Mouse (Mus musculus): ENCODE results near the gene Nalcn. TPM values are rescaled to one million over a fixed set of nuclear protein-coding genes. Genes with fewer than 3 reads are reported as not detected.

The Nalcn gene
- total RNA-seq, 1 experiment from 2014 or later, result not detected

GRCm38 (mm10) chr14:123533000-123533399 lies 93.9 kb downstream of the Nalcn start:
- ATAC-seq (replicated peaks in 1 of 2; ENCODE audit: insufficient read depth in 1 of 2, low FRiP score in 2 of 2, low TSS enrichment in 1 of 2, low read depth in 1 of 2, poor library complexity in 2 of 2, severe bottlenecking in 2 of 2), result no peak

- no peak for ATAC-seq (replicated peaks in 1 of 2; ENCODE audit: insufficient read depth in 1 of 2, low FRiP score in 2 of 2, low TSS enrichment in 1 of 2, low read depth in 1 of 2, poor library complexity in 2 of 2, severe bottlenecking in 2 of 2)
These were observed 95.7 kb downstream of the Nalcn start for GRCm38 (mm10) chr14:123531271-123531670.

DNA sequence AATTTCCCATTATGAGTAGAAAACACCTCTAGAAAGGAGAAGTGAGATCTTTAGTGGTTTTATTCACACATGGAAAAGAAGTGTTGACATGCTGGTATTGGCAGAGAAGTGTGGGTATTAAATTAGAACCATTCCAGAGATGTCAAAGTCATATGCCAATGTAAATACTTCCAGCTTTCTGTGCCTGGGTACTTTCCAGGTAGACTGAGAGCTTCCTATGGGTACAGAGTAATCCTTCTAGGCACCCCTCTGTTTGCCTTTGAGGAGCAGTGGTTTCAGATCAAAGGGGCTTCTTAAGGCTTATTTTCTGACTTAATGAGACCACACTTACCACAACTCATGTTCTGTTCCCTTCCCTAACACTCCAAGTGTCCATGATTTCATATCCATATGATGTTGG lies 97.8 kb downstream of the Nalcn start:
- no peak for ATAC-seq (replicated peaks in 1 of 2; ENCODE audit: insufficient read depth in 1 of 2, low FRiP score in 2 of 2, low TSS enrichment in 1 of 2, low read depth in 1 of 2, poor library complexity in 2 of 2, severe bottlenecking in 2 of 2)

DNA sequence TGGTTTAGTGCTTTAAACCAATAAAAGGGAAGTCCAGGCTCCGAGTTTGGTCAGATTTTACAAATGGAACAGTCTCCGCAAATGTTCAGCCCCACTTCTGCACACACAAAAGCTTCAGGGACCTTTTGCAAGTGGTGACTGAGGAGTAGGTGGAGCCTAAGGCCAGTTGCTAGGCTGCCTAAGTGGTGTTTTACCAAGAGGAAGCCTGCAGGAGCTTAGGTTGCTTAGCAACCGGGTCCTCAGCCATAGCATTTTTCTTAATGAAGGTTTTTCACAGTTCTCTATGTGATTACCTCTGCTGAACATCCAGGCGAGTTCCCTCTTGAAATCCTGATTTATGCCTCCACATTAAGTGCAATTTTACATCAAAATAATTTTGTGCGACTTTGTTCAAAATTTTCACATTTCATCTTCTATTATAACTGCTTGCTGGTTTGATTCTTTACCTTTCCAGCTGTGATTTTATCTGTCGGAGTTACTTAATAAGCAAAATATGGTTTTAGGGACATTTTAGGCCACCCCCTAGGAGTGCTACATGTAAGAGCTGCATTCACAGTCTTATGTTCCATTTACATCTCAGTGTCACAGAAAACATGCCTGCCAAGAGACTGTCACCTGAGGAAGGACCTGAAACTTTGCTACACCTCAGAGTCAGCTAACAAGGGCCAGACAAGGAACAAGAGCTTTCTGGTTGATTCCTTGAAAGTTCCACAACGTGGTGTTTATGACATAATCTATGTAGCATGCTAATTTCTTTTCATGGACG lies 113.4 kb downstream of the Nalcn start:
- ATAC-seq (replicated peaks in 1 of 2; ENCODE audit: insufficient read depth in 1 of 2, low FRiP score in 2 of 2, low TSS enrichment in 1 of 2, low read depth in 1 of 2, poor library complexity in 2 of 2, severe bottlenecking in 2 of 2), result no peak

GRCm38 (mm10) chr14:123512923-123513322 lies 114.0 kb downstream of the Nalcn start:
- ATAC-seq (replicated peaks in 1 of 2; ENCODE audit: insufficient read depth in 1 of 2, low FRiP score in 2 of 2, low TSS enrichment in 1 of 2, low read depth in 1 of 2, poor library complexity in 2 of 2, severe bottlenecking in 2 of 2), result no peak

DNA sequence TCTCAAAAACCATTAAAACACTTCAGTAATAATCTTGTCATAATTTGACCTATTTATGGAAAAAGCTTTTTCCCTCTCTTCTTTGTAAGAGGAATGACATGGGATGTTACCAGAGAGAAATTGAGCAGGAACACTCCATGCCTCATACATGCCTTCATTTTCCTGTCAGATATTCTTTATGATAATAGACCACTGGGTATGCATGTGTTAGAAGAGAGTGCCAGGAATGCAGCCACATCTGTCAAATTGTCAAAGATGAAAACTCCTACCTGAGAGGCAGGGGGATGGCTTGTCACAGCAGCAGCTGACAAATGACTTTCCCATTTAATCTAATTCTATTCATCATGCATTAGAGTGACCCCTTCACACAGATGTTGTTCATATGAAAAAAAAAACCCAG lies 131.4 kb downstream of the Nalcn start:
- no peak for ATAC-seq (replicated peaks in 1 of 2; ENCODE audit: insufficient read depth in 1 of 2, low FRiP score in 2 of 2, low TSS enrichment in 1 of 2, low read depth in 1 of 2, poor library complexity in 2 of 2, severe bottlenecking in 2 of 2)

DNA sequence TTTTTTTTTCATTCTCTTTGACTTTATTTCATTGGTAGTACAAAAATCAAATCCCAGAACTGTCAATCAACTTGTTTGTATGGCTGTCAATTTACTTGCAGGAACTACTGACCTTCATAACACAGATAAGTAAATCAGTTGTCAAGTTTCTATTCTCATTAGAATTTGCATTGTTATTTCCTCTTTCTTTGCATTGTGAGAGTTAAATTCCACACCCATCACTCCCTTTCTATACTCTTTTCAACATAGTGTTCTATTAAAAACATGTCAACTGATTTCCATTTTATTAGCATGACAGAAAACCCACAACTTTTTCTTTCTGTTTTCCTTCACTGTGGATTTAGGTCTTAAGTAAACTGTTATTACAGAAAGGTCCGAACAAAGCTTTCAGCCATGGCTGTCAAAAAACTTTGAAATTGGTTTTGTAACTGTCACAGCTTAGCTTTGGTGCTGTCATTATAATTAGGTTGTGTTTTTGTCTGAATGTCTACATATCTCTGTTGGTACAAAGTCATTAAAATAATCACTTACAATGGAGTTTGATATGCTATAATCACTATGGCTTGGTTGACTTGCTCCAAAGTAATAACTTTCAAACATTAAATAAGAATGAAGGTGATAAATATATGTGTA lies 138.3 kb downstream of the Nalcn start:
- ATAC-seq (replicated peaks in 1 of 2; ENCODE audit: insufficient read depth in 1 of 2, low FRiP score in 2 of 2, low TSS enrichment in 1 of 2, low read depth in 1 of 2, poor library complexity in 2 of 2, severe bottlenecking in 2 of 2), result no peak

- ATAC-seq (replicated peaks in 1 of 2; ENCODE audit: insufficient read depth in 1 of 2, low FRiP score in 2 of 2, low TSS enrichment in 1 of 2, low read depth in 1 of 2, poor library complexity in 2 of 2, severe bottlenecking in 2 of 2), result no peak
These were observed 164.9 kb downstream of the Nalcn start for GRCm38 (mm10) chr14:123462026-123462425.

GRCm38 (mm10) chr14:123446031-123446430 lies 180.9 kb downstream of the Nalcn start:
- ATAC-seq (replicated peaks in 1 of 2; ENCODE audit: insufficient read depth in 1 of 2, low FRiP score in 2 of 2, low TSS enrichment in 1 of 2, low read depth in 1 of 2, poor library complexity in 2 of 2, severe bottlenecking in 2 of 2), result no peak

GRCm38 (mm10) chr14:123435542-123435941 lies 191.4 kb downstream of the Nalcn start:
- ATAC-seq (replicated peaks in 1 of 2; ENCODE audit: insufficient read depth in 1 of 2, low FRiP score in 2 of 2, low TSS enrichment in 1 of 2, low read depth in 1 of 2, poor library complexity in 2 of 2, severe bottlenecking in 2 of 2), result no peak

DNA sequence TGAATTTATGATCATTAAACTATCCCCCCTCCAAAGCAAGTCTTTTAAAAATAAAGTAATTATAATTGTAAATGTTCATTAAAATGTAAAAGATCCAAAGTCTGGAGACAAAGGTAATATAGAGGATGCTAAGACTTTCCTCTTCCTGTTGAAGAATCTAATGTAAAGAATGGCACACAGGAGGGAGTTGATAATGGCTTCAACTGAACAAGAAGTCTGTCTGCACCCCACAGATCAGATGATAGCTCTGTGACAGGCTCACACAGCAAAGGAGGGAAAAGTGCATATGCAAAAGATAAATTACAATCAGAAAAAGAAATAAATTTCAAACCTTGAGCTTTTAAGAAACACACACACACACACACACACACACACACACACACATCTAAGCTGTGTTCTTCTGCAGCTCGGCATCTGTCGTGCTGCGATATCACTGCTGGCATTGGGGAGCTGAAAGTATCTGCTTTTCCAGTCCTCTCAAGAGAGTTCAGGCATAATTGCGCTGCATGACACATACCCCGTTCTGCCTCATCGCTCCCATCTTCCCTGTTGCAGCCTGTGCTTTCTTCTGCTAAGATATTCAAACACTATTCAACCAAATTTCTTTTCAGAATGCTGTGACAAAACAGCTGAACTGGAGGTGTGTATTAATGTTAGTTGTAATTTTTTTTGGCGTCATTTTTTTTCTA lies 250.6 kb downstream of the Nalcn start:
- no peak for ATAC-seq (replicated peaks in 1 of 2; ENCODE audit: insufficient read depth in 1 of 2, low FRiP score in 2 of 2, low TSS enrichment in 1 of 2, low read depth in 1 of 2, poor library complexity in 2 of 2, severe bottlenecking in 2 of 2)

DNA sequence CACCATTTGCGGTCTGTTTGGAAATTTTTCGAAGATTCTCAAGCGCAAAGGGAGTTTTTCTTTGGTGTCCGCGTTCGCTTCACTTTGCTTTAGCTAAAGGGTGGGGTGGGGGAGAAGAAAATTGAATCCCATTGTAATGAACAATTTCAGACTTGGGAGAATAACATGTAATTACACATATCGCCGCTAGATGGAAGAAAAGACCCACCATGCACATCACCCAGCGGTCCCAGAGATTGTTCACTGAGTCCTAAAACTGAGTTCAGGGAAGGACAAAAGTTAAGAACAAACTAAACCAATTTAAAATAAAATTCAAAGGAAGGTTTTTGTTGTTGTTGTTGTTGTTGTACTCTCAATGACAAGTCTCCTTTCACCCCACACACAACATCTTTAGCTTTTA lies 255.4 kb downstream of the Nalcn start:
- peak; percentile 72 to 76 for ATAC-seq (replicated peaks in 1 of 2; ENCODE audit: insufficient read depth in 1 of 2, low FRiP score in 2 of 2, low TSS enrichment in 1 of 2, low read depth in 1 of 2, poor library complexity in 2 of 2, severe bottlenecking in 2 of 2)

DNA sequence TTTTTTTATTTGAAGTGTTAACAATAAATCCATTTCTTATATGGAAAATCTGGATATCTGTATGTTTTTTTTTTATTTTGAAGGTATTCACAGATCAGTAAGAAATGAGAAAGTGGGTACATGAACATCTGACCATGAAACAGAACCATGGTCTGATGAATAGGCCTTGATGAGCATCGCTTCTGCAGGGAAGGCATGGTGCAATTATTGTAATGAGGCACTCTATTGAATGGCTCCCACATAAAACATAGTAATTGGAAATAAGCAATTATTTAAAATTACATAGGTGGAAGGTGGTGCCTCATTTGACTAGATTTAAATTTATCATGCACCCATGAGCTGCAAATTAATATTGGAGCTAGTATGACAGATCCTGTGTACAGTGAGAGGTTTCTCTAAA lies 267.3 kb downstream of the Nalcn start:
- no peak for ATAC-seq (replicated peaks in 1 of 2; ENCODE audit: insufficient read depth in 1 of 2, low FRiP score in 2 of 2, low TSS enrichment in 1 of 2, low read depth in 1 of 2, poor library complexity in 2 of 2, severe bottlenecking in 2 of 2)

DNA sequence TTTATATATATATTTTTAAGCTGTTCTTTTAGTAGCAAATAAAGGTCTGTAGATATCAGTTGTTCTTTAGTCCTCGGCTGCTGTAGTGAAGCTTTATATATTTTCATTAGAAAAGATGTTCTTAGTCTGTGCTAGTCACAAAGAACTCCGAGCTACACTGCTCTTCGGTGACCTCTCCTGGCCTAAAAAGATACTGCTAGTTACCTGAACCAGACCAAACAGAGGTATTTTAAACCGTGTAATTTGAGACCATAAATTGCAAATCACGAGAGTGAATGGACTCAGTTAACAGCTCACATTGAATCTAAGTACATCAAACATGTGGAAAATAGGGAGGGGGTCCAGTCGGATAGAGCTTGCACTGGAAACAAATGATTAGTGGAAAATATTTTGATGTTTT lies 274.0 kb downstream of the Nalcn start:
- peak; percentile 71 to 78; a peak in 3 of 4 replicates for ATAC-seq (replicated peaks in 1 of 2; ENCODE audit: insufficient read depth in 1 of 2, low FRiP score in 2 of 2, low TSS enrichment in 1 of 2, low read depth in 1 of 2, poor library complexity in 2 of 2, severe bottlenecking in 2 of 2)

DNA sequence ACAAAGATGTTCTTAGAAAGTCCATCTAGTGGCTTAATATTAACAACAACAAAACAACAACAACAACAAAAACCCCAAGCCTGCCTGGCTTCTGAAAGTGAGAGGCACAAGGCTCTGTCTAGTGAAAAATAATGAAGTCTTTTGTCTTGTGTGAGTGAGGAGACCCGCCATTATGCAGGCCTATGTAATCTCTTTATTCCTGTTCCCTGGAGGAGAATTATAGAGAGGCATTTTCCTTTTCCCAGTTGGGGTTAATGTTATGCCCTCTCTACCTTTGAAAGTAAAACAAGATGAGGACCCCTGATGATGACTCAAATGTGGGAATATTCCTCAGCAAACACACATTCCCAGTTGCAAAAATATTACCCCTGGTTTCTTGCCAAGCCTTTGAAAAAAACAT lies 295.1 kb downstream of the Nalcn start:
- no peak for ATAC-seq (replicated peaks in 1 of 2; ENCODE audit: insufficient read depth in 1 of 2, low FRiP score in 2 of 2, low TSS enrichment in 1 of 2, low read depth in 1 of 2, poor library complexity in 2 of 2, severe bottlenecking in 2 of 2)

DNA sequence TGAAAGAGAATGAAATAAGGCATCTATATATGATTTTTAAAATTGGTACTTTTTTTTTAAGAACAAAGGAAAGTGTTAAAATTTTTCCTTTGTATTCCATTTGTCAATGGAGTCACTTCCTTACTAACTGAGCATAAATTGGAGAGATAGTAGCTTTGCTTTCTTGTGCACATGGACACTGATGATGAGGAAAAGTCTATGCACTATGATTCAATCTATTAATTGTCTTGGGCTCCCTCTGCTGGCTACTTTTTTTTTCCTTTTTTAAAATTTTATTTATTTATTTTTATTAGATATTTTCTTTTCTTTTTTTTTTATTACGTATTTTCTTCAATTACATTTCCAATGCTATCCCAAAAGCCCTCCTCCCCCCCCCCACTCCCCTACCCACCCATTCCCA lies 312.6 kb downstream of the Nalcn start:
- no peak for ATAC-seq (replicated peaks in 1 of 2; ENCODE audit: insufficient read depth in 1 of 2, low FRiP score in 2 of 2, low TSS enrichment in 1 of 2, low read depth in 1 of 2, poor library complexity in 2 of 2, severe bottlenecking in 2 of 2)

- no peak for ATAC-seq (replicated peaks in 1 of 2; ENCODE audit: insufficient read depth in 1 of 2, low FRiP score in 2 of 2, low TSS enrichment in 1 of 2, low read depth in 1 of 2, poor library complexity in 2 of 2, severe bottlenecking in 2 of 2)
These were observed 314.6 kb downstream of the Nalcn start for GRCm38 (mm10) chr14:123312371-123312770.

DNA sequence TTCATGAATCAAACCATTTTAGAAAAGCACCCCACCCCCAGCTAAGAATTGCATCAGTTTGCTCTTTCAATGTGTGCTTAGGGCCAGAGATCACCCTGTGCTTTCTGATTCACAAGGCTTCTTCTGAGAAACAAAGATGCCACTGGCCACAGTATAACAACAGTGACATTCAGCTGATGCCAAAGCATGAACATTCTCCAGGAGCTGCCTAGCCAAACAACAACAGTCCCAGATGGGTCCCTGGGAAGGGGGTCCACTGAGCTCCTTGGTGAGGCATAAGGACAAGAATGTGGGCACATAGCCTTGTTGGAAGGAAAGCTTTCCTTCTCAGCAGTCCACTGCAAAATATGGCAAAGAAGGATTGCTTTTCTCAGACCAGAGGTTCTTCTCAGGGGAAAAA lies 330.9 kb downstream of the Nalcn start:
- ATAC-seq (replicated peaks in 1 of 2; ENCODE audit: insufficient read depth in 1 of 2, low FRiP score in 2 of 2, low TSS enrichment in 1 of 2, low read depth in 1 of 2, poor library complexity in 2 of 2, severe bottlenecking in 2 of 2), result no peak
